Mouse (Mus musculus) 3134 (cell line): ENCODE results near the gene Lrmda.

ENCODE experiments used
- DNase-seq: peaks from one replicate; pipeline ENCODE4 v3.0.0-alpha.2; 2011; ENCODE audit warnings: low spot score; ENCODE audit not compliant: insufficient read length; ENCODE audit errors: extremely low read depth

Gene Lrmda

GRCm38 (mm10) chr14:22037498-22038131 is 18.1 kb downstream of the Lrmda start:
- no peak for DNase-seq

DNA sequence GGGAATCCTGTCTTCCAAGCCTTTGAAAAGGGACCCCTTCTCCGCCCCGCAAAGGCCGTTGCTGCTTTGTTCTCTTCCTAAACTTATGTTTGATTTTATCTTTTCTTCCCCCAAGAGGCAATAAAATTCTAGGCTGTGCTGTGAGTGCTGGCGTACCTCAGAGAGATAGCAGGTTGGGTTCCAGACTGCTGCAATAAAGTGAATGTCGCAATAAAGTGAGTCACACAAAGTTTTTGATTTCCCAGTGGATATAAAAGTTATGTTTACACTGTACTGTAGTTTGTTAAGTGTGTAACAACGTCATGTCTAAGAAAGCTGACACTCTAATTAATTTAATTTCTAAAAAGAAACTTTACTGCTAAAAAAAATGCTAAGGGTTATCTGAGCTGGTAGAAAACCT is 22.6 kb downstream of the Lrmda start:
- DNase-seq, result no peak

GRCm38 (mm10) chr14:22043420-22043819 is 23.9 kb downstream of the Lrmda start:
- DNase-seq, result no peak

DNA sequence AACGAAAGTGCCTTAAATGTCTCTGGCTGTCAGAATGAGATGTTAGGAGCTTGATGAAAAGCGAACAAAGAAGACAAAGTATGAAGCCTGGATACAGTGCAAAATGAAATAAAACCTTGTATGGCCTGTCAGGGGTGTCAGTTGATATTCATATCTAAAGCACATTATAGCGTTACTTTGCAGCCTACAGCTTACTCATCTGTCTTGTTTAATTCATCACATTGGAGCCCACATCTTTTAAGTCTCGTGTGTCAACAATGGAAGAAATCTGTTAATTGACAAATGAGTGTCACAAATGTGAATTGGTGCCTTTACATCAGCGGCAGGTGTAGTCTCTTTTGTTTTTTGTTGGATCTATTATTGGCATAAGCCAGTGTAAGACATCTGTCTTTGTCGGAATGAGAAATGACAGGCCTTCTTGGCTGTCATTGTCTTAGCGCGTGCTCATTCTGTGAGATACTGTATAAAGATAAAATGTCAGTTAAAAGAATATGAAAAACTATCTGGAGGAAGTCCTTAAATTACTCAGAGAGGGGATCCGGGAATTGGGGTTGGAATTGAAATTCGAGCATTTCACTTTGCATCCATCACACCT is 26.8 kb downstream of the Lrmda start:
- DNase-seq, result no peak

GRCm38 (mm10) chr14:22048068-22048899 is 28.8 kb downstream of the Lrmda start:
- no peak for DNase-seq

DNA sequence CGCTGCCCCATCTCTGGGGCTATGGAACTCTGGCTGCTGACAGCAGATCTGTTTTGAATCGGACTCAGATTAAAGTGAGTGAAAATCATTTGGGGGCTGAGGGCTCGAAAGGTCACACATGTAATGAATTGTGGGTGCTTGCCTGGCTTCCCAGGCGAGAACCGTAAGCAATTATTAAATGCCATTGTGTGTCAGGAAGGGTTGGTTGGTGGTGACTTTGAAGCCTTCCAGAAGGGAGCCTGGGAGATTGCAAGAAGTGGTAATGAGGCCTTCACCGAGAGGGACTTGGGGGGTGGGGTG is 29.3 kb downstream of the Lrmda start:
- no peak for DNase-seq

DNA sequence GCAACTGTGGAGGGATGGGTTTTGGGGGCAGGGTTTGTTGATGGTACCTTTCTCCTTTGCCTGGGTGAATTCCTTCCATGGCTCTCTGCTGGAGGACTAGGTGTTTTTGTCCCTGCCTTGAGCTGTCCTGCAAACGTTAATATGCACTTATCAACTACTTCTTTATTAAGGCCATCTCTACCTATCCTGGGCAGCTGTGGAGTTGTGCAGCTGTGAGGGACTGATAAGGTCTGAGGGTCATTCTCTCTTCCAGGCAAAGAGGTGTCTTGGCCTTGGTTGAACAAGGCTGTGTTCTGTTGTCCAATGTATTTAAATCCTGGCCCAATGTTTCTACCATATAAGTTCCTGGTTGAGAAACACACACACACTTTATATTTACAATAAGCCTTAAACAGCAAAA is 29.8 kb downstream of the Lrmda start:
- no peak for DNase-seq

GRCm38 (mm10) chr14:22051941-22052664 is 32.6 kb downstream of the Lrmda start:
- DNase-seq, result peak; percentile 11

GRCm38 (mm10) chr14:22055630-22056029 is 36.1 kb downstream of the Lrmda start:
- no peak for DNase-seq

DNA sequence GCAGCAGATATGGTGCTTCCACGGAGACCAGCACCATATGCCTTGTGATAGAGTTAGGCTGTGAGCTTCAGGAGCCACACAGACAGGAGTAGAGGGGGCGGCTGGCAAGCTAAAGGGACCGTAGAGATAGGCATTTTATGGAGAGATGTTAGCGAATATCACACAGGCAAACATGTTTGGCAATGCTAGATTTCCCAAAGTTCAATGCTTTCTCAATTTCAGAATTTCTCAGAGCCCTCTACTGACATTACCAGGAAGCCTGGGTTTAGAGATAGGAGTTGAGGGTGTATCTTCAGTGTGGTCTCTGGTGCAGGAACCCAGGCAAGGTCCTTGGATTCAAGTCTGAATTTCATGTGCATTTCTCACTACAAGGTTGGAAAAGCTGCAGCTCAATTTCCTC is 36.7 kb downstream of the Lrmda start:
- DNase-seq, result no peak

DNA sequence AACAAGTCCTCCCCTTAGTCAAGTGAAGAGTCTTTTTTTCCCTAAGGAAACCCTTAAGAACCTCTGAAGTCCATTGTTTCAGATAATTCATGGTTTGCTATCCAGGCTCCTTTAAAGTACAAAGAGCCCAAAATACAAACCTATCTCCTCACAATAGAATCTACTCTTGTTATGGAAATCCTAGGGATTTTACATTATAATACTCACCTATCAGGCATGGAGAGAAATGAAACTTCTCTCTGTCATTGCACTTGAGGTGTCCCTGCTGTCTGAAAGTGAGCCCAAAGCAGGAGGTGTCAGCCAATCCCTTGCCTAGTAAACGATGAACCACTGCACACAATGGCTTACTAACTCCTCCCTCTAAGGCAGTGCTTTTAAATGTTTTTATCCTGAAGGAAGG is 39.2 kb downstream of the Lrmda start:
- no peak for DNase-seq

GRCm38 (mm10) chr14:22059348-22059861 is 39.9 kb downstream of the Lrmda start:
- no peak for DNase-seq

DNA sequence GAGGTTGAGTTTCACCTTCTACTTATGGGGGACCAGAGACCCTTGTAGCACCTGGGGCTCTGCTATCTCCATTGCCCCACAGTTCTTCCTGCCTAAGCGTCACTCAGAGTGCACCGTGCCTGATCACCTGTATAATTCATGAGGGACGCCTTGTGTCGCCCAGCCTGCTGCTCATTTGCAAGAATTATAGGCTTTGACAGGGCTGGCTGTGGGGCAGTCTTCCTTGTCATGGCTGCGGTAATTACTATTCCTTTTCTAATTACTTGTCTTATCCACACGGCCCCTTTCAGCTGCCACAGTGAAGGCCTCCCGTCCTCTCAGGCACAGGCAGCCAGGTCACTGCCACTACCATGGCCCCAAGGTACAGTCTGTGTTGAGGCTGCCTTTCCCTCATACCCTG is 41.3 kb downstream of the Lrmda start:
- DNase-seq, result no peak

GRCm38 (mm10) chr14:22062117-22062855 is 42.8 kb downstream of the Lrmda start:
- no peak for DNase-seq

DNA sequence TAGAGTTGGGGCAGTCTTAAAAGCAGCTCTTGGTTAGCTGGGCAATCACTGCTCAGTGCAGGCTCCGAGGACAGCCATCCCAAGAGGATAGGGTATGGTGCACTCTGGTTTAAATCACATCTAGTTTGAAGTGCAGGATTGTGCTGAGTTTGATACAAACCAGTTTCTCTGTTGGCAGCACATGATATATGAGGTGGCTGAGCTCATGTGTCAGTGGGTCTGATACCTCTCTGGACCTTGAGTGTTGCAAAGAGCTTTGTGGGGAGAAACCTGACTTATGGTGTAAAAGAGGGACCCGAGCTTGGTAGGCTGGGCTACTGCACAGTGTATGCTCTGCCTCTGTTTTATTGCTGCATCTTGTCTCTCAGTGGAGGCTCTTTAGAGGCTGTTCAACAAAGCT is 49.7 kb downstream of the Lrmda start:
- DNase-seq, result no peak

- DNase-seq, result no peak
These were observed 53.9 kb downstream of the Lrmda start for GRCm38 (mm10) chr14:22073385-22073784.

GRCm38 (mm10) chr14:22074229-22074628 is 54.7 kb downstream of the Lrmda start:
- DNase-seq, result no peak

GRCm38 (mm10) chr14:22083931-22084330 is 64.4 kb downstream of the Lrmda start:
- no peak for DNase-seq

DNA sequence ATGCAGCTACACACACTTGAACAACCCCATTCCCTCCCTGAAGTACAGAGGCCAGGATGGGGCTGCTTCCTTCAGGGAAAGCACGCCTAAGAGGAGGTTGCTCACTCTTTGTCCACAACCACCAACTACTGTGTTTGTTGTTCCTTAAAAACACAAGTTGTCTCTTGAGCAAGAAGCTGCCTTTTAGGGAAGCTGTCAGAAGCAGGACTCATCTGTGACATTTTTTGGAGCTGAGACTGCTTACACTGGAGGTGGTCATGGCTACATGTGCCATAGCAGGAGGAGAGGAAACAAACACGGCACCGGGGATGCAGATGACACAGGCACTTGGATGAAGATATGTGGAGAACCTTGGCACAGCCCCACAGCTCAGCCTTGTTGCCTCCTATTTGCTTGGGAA is 65.9 kb downstream of the Lrmda start:
- DNase-seq, result no peak

- no peak for DNase-seq
These were observed 69.1 kb downstream of the Lrmda start for GRCm38 (mm10) chr14:22088604-22089003.

DNA sequence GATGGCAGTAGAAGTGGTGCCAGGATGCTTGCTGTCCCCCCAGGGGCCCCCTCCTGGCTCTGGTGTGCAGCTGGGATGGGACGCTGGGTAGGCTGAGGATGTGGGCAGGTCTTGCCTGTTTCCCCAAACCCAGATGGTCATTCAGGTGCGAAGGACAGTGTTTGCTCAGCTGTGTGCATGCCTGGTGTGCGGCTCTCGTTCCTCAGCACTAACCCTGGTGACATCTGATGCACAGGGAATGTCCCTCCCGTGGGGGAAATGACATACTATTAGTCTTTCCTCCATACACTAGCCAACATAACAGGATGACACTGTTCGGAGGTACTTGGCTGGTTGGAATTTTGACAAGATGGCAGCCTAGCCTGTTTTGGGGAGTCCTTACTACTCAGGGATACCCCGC is 69.8 kb downstream of the Lrmda start:
- DNase-seq, result no peak
